13 mouse cellular contexts compared by ENCODE assay signal in genomic region chr1:59825421-59825820, GRCm38 (mm10).
DNase-seq lines count a peak whose midpoint lies in the region; ATAC-seq and TF ChIP-seq lines count a peak whose summit lies in the region.
"Had no signal": no experiment of that assay in that cellular context is flagged by ENCODE, and none has a peak within 500 bp of the region (broad histone marks: within the 10 kb centered on the region; RNA-seq: fewer than 3 reads in every experiment).

No protein-coding gene starts in this region.

- no peaks in the 10 kb centered on the region for H3K4me1 ChIP-seq in kidney, adult 2 months (ENCODE audit: control insufficient read depth, insufficient read depth, low read length)
- peaks cover 7 to 17% of the 10 kb centered on the region in 2 experiments for H3K4me1 ChIP-seq in MEL (ENCODE audit: control insufficient read depth in 1 of 2, insufficient read depth in 2 of 2, low read length in 2 of 2)
- H3K4me1 ChIP-seq: neural tube, embryonic 12.5 days had no signal

- H3K9me3 ChIP-seq in MEL (replicated peaks; ENCODE audit: insufficient read depth, low read length), result no peaks in the 10 kb centered on the region
- H3K9me3 ChIP-seq: neural tube, embryonic 12.5 days had no signal

- no peak overlapping the region for H3K9ac ChIP-seq in MEL (ENCODE audit: control insufficient read depth, low read depth, low read length, poor library complexity, severe bottlenecking)
- H3K9ac ChIP-seq: forebrain, postnatal 0 days; hindbrain, embryonic 14.5 days; neural tube, embryonic 12.5 days had no signal

- no peak for TF ChIP-seq RAD21 in MEL (IDR thresholded peaks at IDR 0.05; ENCODE audit: low read depth, low read length)

- no peaks in the 10 kb centered on the region for H3K27me3 ChIP-seq in kidney, adult 2 months (replicated peaks; ENCODE audit: control insufficient read depth, insufficient read depth, low read length)
- H3K27me3 ChIP-seq in MEL (ENCODE audit: control insufficient read depth in 1 of 2, insufficient read depth in 2 of 2, low read length in 2 of 2), result no peaks in the 10 kb centered on the region
- H3K27me3 ChIP-seq: neural tube, embryonic 12.5 days had no signal

- H3K27ac ChIP-seq in kidney, adult 2 months (ENCODE audit: insufficient read depth, low read depth, low read length), result no peak overlapping the region
- no peak overlapping the region for H3K27ac ChIP-seq in MEL (ENCODE audit: control insufficient read depth, low read depth, low read length)
- H3K27ac ChIP-seq: hindbrain, embryonic 14.5 days; left cerebral cortex, adult 2 months; neural tube, embryonic 12.5 days had no signal

- no peak for TF ChIP-seq EP300 in MEL (IDR thresholded peaks at IDR 0.05; ENCODE audit: low read depth in 1 of 2, low read length in 2 of 2)

- no peak for TF ChIP-seq POLR2A in kidney, adult 2 months (IDR thresholded peaks at IDR 0.05; ENCODE audit: low read depth, low read length)
- TF ChIP-seq POLR2A in MEL (IDR thresholded peaks at IDR 0.05; ENCODE audit: control insufficient read depth in 1 of 2, insufficient read depth in 1 of 2, low read depth in 1 of 2, low read length in 2 of 2, poor library complexity in 1 of 2), result no peak

- ATAC-seq in activated CD4-positive, CD25-positive, alpha-beta regulatory T cell, adult 4 months, result no peak
- ATAC-seq: forebrain, postnatal 0 days; midbrain, embryonic 16.5 days had no signal

- no peak for TF ChIP-seq CTCF in kidney, adult 2 months (conservative IDR thresholded peaks at IDR 0.05; ENCODE audit: insufficient read depth, insufficient read length, low read depth, low read length)
- no peak for TF ChIP-seq CTCF in MEL (IDR thresholded peaks at IDR 0.05 in 2 of 3, conservative IDR thresholded peaks at IDR 0.05 in 1 of 3; ENCODE audit: control insufficient read depth in 1 of 3, insufficient read depth in 1 of 3, low read depth in 2 of 3, low read length in 3 of 3, poor library complexity in 1 of 3, severe bottlenecking in 1 of 3)

- peak; percentile 33 for DNase-seq in adrenal gland, postnatal 14 days
- DNase-seq in adrenal gland, adult 8-10 months, result no peak
- peak; percentile 35 for DNase-seq in kidney, adult 2 months
- DNase-seq in kidney, adult 8-10 months, result no peak
- DNase-seq in MEL (ENCODE audit: low read depth, low spot score), result peak; percentile 19
- peak; percentile 52 to 62 for DNase-seq in heart, postnatal 14 days
- no peak for DNase-seq in left cerebral cortex, postnatal 10 days (ENCODE audit: extremely low spot score in 1 of 2, low spot score in 2 of 2)
- DNase-seq: forebrain, postnatal 0 days had no signal

- H3K36me3 ChIP-seq in kidney, adult 2 months (ENCODE audit: control insufficient read depth, insufficient read depth, low read length), result no peaks in the 10 kb centered on the region; the same call in 1 of the 2 replicates
- H3K36me3 ChIP-seq in MEL (ENCODE audit: control insufficient read depth in 1 of 2, insufficient read depth in 2 of 2, low read length in 2 of 2), result peaks cover 0 to 18% of the 10 kb centered on the region in 2 experiments; a peak in 2 of 4 replicates

- intact Hi-C loops in heart, postnatal 14 days (cut with DNase I), result loop anchor here (5.0 kb wide), 1 partner anchor 63 kb away; the partner anchor contains the start of gene Bmpr2
- intact Hi-C loops in left cerebral cortex, postnatal 10 days (cut with DNase I), result no loop called here

- no peaks in the 10 kb centered on the region for H3K79me2 ChIP-seq in MEL (ENCODE audit: control insufficient read depth, insufficient read depth, low read length, poor library complexity)

- H3K4me3 ChIP-seq in kidney, adult 2 months (ENCODE audit: insufficient read depth, low read depth, low read length), result no peak overlapping the region
- H3K4me3 ChIP-seq in MEL (ENCODE audit: control insufficient read depth in 1 of 2, insufficient read depth in 1 of 2, low read depth in 2 of 2, low read length in 2 of 2), result no peak overlapping the region
- H3K4me3 ChIP-seq: left cerebral cortex, adult 2 months; neural tube, embryonic 12.5 days had no signal

TF ChIP-seq in MEL, 35 proteins besides CTCF, POLR2A, EP300 and RAD21:
- TF ChIP-seq MXI1 (IDR thresholded peaks at IDR 0.05; ENCODE audit: low read depth, low read length), result no peak
- TF ChIP-seq MYB (IDR thresholded peaks at IDR 0.05; ENCODE audit: low read depth, low read length), result no peak

Comparison
In these comparisons a context has a peak if more than half of its experiments do, and no peak if none do; other contexts are left out.
1. DNase-seq: peak in adrenal gland, postnatal 14 days (single experiment), kidney, adult 2 months (single experiment), MEL (single experiment) and heart, postnatal 14 days (2 of 2); none in adrenal gland, adult 8-10 months (single experiment), kidney, adult 8-10 months (0 of 2) and left cerebral cortex, postnatal 10 days (0 of 2).